Mouse (Mus musculus) limb, embryonic 11.5 days (tissue): ENCODE results near the gene 6430628N08Rik. TPM values are rescaled to one million over a fixed set of nuclear protein-coding genes. Genes with fewer than 3 reads are reported as not detected.
A peak's percentile ranks its signal among the peaks of the same experiment; 100 is the strongest.

Source experiments
- ATAC-seq: fragments of 200-750 bp; cut with Nextera tagmentation; 2 replicates; pipeline ENCODE4 v1.8.0; 2017; ENCODE audit warnings: low read depth; ENCODE audit not compliant: insufficient number of reproducible peaks, low FRiP score, low TSS enrichment
- DNase-seq: peaks from one replicate; pipeline ENCODE4 v3.0.0-alpha.2; 2015; ENCODE audit warnings: low spot score
- H3K27ac ChIP-seq: fragments of 300-500 bp; sonication (generic); replicated peaks from 2 replicates; pipeline ENCODE4 v1.5.1; 2014; ENCODE audit warnings: low read depth, mild to moderate bottlenecking, low read length
- H3K27me3 ChIP-seq: fragments of 300-500 bp; sonication (generic); 2 replicates; pipeline ENCODE4 v1.6.1; 2014; ENCODE audit warnings: mild to moderate bottlenecking, low read length, mixed read lengths; ENCODE audit not compliant: control insufficient read depth, insufficient read depth
- H3K36me3 ChIP-seq: fragments of 300-500 bp; sonication (generic); 2 replicates; pipeline ENCODE4 v1.6.1; 2014; ENCODE audit warnings: mild to moderate bottlenecking, low read length, moderate library complexity, mixed read lengths; ENCODE audit not compliant: control insufficient read depth, insufficient read depth
- H3K4me1 ChIP-seq: fragments of 300-500 bp; sonication (generic); 2 replicates; pipeline ENCODE4 v1.6.1; 2014; ENCODE audit warnings: low read length, mixed read lengths; ENCODE audit not compliant: control insufficient read depth, insufficient read depth
- H3K4me2 ChIP-seq: fragments of 300-500 bp; sonication (generic); 2 replicates; pipeline ENCODE4 v1.6.1; 2014; ENCODE audit warnings: low read depth, mild to moderate bottlenecking, moderate library complexity; ENCODE audit not compliant: severe bottlenecking
- H3K4me3 ChIP-seq: fragments of 300-500 bp; sonication (generic); 2 replicates; pipeline ENCODE4 v1.5.1; 2014; ENCODE audit warnings: low read depth, low read length
- H3K9ac ChIP-seq: fragments of 300-500 bp; sonication (generic); 2 replicates; pipeline ENCODE4 v1.6.1; 2014; ENCODE audit warnings: mild to moderate bottlenecking, low read length
- H3K9me3 ChIP-seq: fragments of 300-500 bp; sonication (generic); 2 replicates; pipeline ENCODE4 v1.6.1; 2016; ENCODE audit warnings: low read length; ENCODE audit not compliant: control insufficient read depth
- WGBS: fragments of 180-500 bp; shearing (Covaris S2); extraction: QIAGEN DNeasy Blood & Tissue Kit; methylation state at CpG from one replicate; pipeline ENCODE4 v1.1.7; 2014; 5-methylcytosine and 5-hydroxymethylcytosine counted together
- polyA plus RNA-seq: library from polyadenylated mRNA; unstranded; fragments of >200 nt; fragmentation: Nextera tagmentation; extraction: Ambion mirVana; gene quantifications from 2 replicates; pipeline ENCODE4 v1.2.1, GENCODE M21; 2014

Gene 6430628N08Rik
- polyA plus RNA-seq, 1 experiment from 2014 or later = 0.44 TPM

GRCm38 (mm10) chr4:115937061-115937976, 46.9 kb downstream of the 6430628N08Rik start:
- Histone ChIP-seq H3K27ac (no peak overlapping the region), H3K9ac (no peak overlapping the region), H3K36me3 (no peaks in the 10 kb centered on the region), H3K4me3 (no peak overlapping the region), H3K4me2 (no peak overlapping the region; the same call in 1 of the 2 replicates), H3K27me3 (peaks cover 98% of the 10 kb centered on the region), H3K4me1 (peaks cover 7% of the 10 kb centered on the region; the same call in 1 of the 2 replicates), H3K9me3 (no peaks in the 10 kb centered on the region)
- ATAC-seq = no peak
- WGBS = 2% methylated on average over 19 of the region's 19 CpGs
- no peak for DNase-seq

GRCm38 (mm10) chr4:115938276-115939160, 48.1 kb downstream of the 6430628N08Rik start:
- Histone ChIP-seq H3K9me3 (no peaks in the 10 kb centered on the region), H3K4me2 (peak overlapping the region; percentile 64), H3K4me1 (peaks cover 7% of the 10 kb centered on the region; the same call in 1 of the 2 replicates), H3K9ac (no peak overlapping the region), H3K4me3 (peak overlapping the region; percentile 32; the same call in 1 of the 2 replicates), H3K36me3 (no peaks in the 10 kb centered on the region), H3K27me3 (peaks cover 97% of the 10 kb centered on the region), H3K27ac (no peak overlapping the region)
- WGBS = under 1% methylated on average over 37 of the region's 37 CpGs
- no peak for ATAC-seq
- DNase-seq = peak; percentile 76

DNA sequence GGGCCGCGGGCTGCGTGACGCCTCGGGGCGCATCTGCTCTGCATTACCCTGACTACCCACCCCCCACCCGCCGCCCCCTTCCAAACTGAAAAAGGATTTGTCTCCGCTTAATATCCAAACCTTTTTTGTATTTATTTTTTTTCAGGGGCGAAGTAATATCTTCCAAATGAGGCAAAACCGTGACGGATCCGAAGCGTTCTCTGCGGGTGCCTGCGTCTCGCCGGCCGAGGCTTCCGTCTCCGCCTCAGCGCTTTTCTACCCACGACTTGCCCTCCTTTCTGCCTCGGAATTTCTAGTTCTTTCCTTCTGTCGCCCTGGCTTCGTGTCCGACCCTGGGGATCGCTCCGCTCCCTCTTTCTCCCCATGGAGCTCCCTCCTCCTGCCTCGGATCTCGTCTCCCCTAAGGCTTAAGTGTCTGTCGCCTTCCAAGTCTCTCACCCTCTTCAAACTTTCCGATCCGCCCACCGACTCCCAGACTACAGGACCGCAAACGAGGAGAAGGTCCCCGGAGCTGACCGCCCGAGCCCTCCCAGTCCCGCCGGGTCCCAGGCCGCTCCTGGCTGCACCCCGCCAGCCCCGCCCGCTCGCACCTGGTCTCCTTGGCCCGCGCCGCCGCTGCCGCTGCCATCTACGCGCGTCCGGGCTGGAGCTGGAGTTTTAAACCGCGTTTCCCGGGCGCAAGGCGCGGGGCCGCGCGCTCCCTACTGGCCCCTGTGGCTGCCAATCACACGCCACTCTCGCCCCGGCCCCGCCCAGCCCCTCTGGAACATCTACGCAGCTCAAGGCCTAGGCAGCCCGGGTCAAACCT, 49.0 kb downstream of the 6430628N08Rik start, which contains the start of gene Dmbx1:
TSS of gene Dmbx1 (minus strand) at position 632 of the 808 bp plus-strand sequence.
- Histone ChIP-seq H3K4me1 (peaks cover 7% of the 10 kb centered on the region; the same call in 1 of the 2 replicates), H3K4me2 (peak within 1 kb of the TSS; percentile 64), H3K9ac (no peak within 1 kb of the TSS), H3K27me3 (peaks cover 97% of the 10 kb centered on the region), H3K27ac (no peak within 1 kb of the TSS), H3K9me3 (no peaks in the 10 kb centered on the region), H3K4me3 (peak within 1 kb of the TSS; percentile 32), H3K36me3 (no peaks in the 10 kb centered on the region)
- WGBS = under 1% methylated on average over 71 of the region's 71 CpGs
- peak; percentile 55; the same call in 1 of the 2 replicates for ATAC-seq
- DNase-seq = peak; percentile 78

- ATAC-seq (no peak), DNase-seq (no peak)
- Histone ChIP-seq H3K27me3 (peaks cover 97% of the 10 kb centered on the region), H3K4me3 (no peak overlapping the region), H3K27ac (no peak overlapping the region), H3K4me1 (peaks cover 7% of the 10 kb centered on the region; the same call in 1 of the 2 replicates), H3K9me3 (no peaks in the 10 kb centered on the region), H3K36me3 (no peaks in the 10 kb centered on the region), H3K4me2 (no peak overlapping the region), H3K9ac (no peak overlapping the region)
- 7% methylated on average over 3 of the region's 3 CpGs for WGBS
These were observed 50.2 kb downstream of the 6430628N08Rik start for GRCm38 (mm10) chr4:115940681-115941080.

- no peak overlapping the region for H3K4me3 ChIP-seq
- H3K4me2 ChIP-seq = no peak overlapping the region
- peaks cover 4% of the 10 kb centered on the region; the same call in 1 of the 2 replicates for H3K4me1 ChIP-seq
- 3% methylated on average over 9 of the region's 9 CpGs for WGBS
- no peak overlapping the region for H3K27ac ChIP-seq
- DNase-seq (no peak), ATAC-seq (no peak)
- H3K9me3 ChIP-seq = no peaks in the 10 kb centered on the region
- no peaks in the 10 kb centered on the region for H3K36me3 ChIP-seq
- H3K9ac ChIP-seq = no peak overlapping the region
- peaks cover 97% of the 10 kb centered on the region for H3K27me3 ChIP-seq
These were observed 50.9 kb downstream of the 6430628N08Rik start for GRCm38 (mm10) chr4:115941242-115941820.

DNA sequence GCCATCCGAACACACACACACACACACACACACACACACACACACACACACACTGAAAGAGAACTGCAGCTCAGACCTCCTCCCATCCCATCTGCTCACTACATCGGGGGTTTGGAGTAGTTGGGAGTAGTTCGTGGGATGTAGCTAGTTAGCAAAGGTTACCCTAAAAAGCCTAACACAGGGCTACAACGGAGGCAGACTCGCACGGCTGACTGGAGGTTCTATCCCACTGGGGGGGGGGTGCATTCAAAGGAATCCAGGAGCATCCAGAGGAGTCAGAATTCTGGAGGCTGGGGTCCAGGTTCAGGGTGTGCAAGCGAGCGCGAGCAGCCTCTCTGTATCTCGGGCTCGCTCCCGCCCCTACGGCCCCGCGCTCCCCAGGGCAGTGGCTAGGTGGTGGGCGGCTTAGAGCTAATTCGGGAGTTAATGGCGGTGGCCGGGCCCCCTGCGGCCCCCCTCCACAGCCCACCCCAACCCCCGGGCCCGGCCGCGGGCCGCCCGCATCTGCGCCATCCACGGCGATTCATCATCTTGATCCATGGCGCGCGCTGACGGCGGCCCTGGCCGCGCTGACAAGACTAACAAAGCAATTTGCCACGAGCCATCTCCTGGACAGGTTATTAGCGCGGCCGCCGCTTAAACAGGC, 53.3 kb downstream of the 6430628N08Rik start:
- H3K4me2 ChIP-seq = peak overlapping the region; percentile 24; the same call in 1 of the 2 replicates
- no peaks in the 10 kb centered on the region for H3K4me1 ChIP-seq
- no peaks in the 10 kb centered on the region for H3K9me3 ChIP-seq
- H3K27me3 ChIP-seq = peaks cover 82% of the 10 kb centered on the region
- H3K9ac ChIP-seq = no peak overlapping the region
- H3K4me3 ChIP-seq = 0 out of 2 replicates have a peak overlapping the region, but pooled peaks have one; percentile 8
- H3K27ac ChIP-seq = no peak overlapping the region
- under 1% methylated on average over 40 of the region's 41 CpGs for WGBS
- ATAC-seq = no peak; the same call in 1 of the 2 replicates
- H3K36me3 ChIP-seq = no peaks in the 10 kb centered on the region
- DNase-seq = no peak
